9 mouse cellular contexts compared by ENCODE assay signal in genomic region chr13:63432759-63433158, GRCm38 (mm10).
DNase-seq lines count a peak whose midpoint lies in the region; ATAC-seq and TF ChIP-seq lines count a peak whose summit lies in the region.
"Had no signal": no experiment of that assay in that cellular context is flagged by ENCODE, and none has a peak within 500 bp of the region (broad histone marks: within the 10 kb centered on the region; RNA-seq: fewer than 3 reads in every experiment).

No protein-coding gene starts in this region.

- H3K4me1 ChIP-seq in intestine, postnatal 0 days (replicated peaks; ENCODE audit: control insufficient read depth, insufficient read depth, low read length), result no peaks in the 10 kb centered on the region
- peaks cover 7% of the 10 kb centered on the region; the same call in 1 of the 2 replicates for H3K4me1 ChIP-seq in intestine, embryonic 16.5 days (ENCODE audit: control insufficient read depth, insufficient read depth, low read length)

- H3K36me3 ChIP-seq in intestine, postnatal 0 days (ENCODE audit: control insufficient read depth, insufficient read depth), result no peaks in the 10 kb centered on the region
- 0 out of 2 replicates have a peak, but pooled peaks cover 2% of the 10 kb centered on the region for H3K36me3 ChIP-seq in intestine, embryonic 16.5 days (ENCODE audit: control insufficient read depth, insufficient read depth, low read length)
- H3K36me3 ChIP-seq: limb, embryonic 13.5 days had no signal

- peak; percentile 41 to 59 for DNase-seq in B cell, adult 2 months
- peak; percentile 22 for DNase-seq in MN1 (ENCODE audit: low spot score)
- peak; percentile 30 to 32 for DNase-seq in kidney, postnatal 4 days
- DNase-seq in right cerebral cortex, postnatal 25 days, result no peak
- no peak for DNase-seq in urinary bladder, postnatal 10 days (ENCODE audit: low spot score)
- DNase-seq in right cerebral cortex, postnatal 4 days, result no peak

- peak; percentile 57 for TF ChIP-seq CTCF in intestine, postnatal 0 days (IDR thresholded peaks at IDR 0.05; ENCODE audit: low read depth)

- H3K4me2 ChIP-seq in intestine, postnatal 0 days (replicated peaks; ENCODE audit: low read depth), result no peak overlapping the region
- no peak overlapping the region for H3K4me2 ChIP-seq in intestine, embryonic 16.5 days (ENCODE audit: low read depth, low read length)

- H3K9ac ChIP-seq in intestine, postnatal 0 days (ENCODE audit: low read depth, low read length), result no peak overlapping the region
- no peak overlapping the region for H3K9ac ChIP-seq in intestine, embryonic 16.5 days (ENCODE audit: low read depth, low read length)
- H3K9ac ChIP-seq: limb, embryonic 13.5 days had no signal

- H3K4me3 ChIP-seq in intestine, postnatal 0 days (ENCODE audit: low read depth, low read length), result no peak overlapping the region
- no peak overlapping the region for H3K4me3 ChIP-seq in intestine, embryonic 16.5 days (ENCODE audit: low read length)

- no peak for ATAC-seq in intestine, postnatal 0 days
- no peak for ATAC-seq in intestine, embryonic 16.5 days

- no peak overlapping the region for H3K27ac ChIP-seq in intestine, postnatal 0 days (ENCODE audit: low read depth, low read length)
- no peak overlapping the region for H3K27ac ChIP-seq in intestine, embryonic 16.5 days (ENCODE audit: low read length)

- no peaks in the 10 kb centered on the region for H3K9me3 ChIP-seq in intestine, postnatal 0 days (ENCODE audit: control insufficient read depth)
- H3K9me3 ChIP-seq in intestine, embryonic 16.5 days (ENCODE audit: control insufficient read depth, low read length), result no peaks in the 10 kb centered on the region
- H3K9me3 ChIP-seq: limb, embryonic 13.5 days had no signal

- no peaks in the 10 kb centered on the region for H3K27me3 ChIP-seq in intestine, postnatal 0 days (replicated peaks; ENCODE audit: control insufficient read depth, insufficient read depth, low read length)
- H3K27me3 ChIP-seq in intestine, embryonic 16.5 days (replicated peaks; ENCODE audit: control insufficient read depth, insufficient read depth, low read length), result no peaks in the 10 kb centered on the region
- H3K27me3 ChIP-seq: limb, embryonic 13.5 days had no signal

- 91% methylated on average over 3 of the region's 3 CpGs for WGBS in intestine, postnatal 0 days
- WGBS in intestine, embryonic 16.5 days, result 89% methylated on average over 3 of the region's 3 CpGs

Comparison
In these comparisons a context has a peak if more than half of its experiments do, and no peak if none do; other contexts are left out.
1. DNase-seq: peak in B cell, adult 2 months (2 of 2), MN1 (single experiment) and kidney, postnatal 4 days (2 of 2); none in right cerebral cortex, postnatal 25 days (single experiment), urinary bladder, postnatal 10 days (single experiment) and right cerebral cortex, postnatal 4 days (single experiment).